Mouse (Mus musculus): Measurements from ENCODE around the gene Nnmt. TPM values are rescaled to one million over a fixed set of nuclear protein-coding genes. Genes with fewer than 3 reads are reported as not detected.

The Nnmt gene
- polyA plus RNA-seq (2015; fragmentation: Illumina TruSeq; extraction: RNeasy Lipid Tissue Mini Kit (QIAGEN cat#74804); ENCODE audit: insufficient read depth, low read depth, low replicate concordance): 6.6 TPM

GRCm38 (mm10) chr9:48604939-48605598, at the start of gene Nnmt:
Nnmt (minus strand) TSS chr9:48605153.

Other genes starting within 250 kb of the Nnmt start
- gene Rexo2, start 124.5 kb downstream of the Nnmt start, polyA plus RNA-seq (2015; fragmentation: Illumina TruSeq; extraction: RNeasy Lipid Tissue Mini Kit (QIAGEN cat#74804); ENCODE audit: insufficient read depth, low read depth, low replicate concordance): 34.0 TPM
- gene Rbm7, start 109.9 kb downstream of the Nnmt start, polyA plus RNA-seq (2015; fragmentation: Illumina TruSeq; extraction: RNeasy Lipid Tissue Mini Kit (QIAGEN cat#74804); ENCODE audit: insufficient read depth, low read depth, low replicate concordance): 11.7 TPM
- 6.0 TPM for gene Gm5617, start 109.7 kb downstream of the Nnmt start, polyA plus RNA-seq (2015; fragmentation: Illumina TruSeq; extraction: RNeasy Lipid Tissue Mini Kit (QIAGEN cat#74804); ENCODE audit: insufficient read depth, low read depth, low replicate concordance)
- gene Zbtb16, start 231.1 kb upstream of the Nnmt start, polyA plus RNA-seq (2015; fragmentation: Illumina TruSeq; extraction: RNeasy Lipid Tissue Mini Kit (QIAGEN cat#74804); ENCODE audit: insufficient read depth, low read depth, low replicate concordance): 4.3 TPM